Mouse (Mus musculus): ENCODE results near the gene Pigl. TPM values are rescaled to one million over a fixed set of nuclear protein-coding genes. Genes with fewer than 3 reads are reported as not detected.
"Not testable (repeated sequence)": the region's sequence is repeated elsewhere in the genome, so short reads cannot be mapped to it uniquely, and the experiment has no call there.

Pigl gene
- polyA plus RNA-seq, 1 experiment from 2014 or later = 10.8 TPM

DNA sequence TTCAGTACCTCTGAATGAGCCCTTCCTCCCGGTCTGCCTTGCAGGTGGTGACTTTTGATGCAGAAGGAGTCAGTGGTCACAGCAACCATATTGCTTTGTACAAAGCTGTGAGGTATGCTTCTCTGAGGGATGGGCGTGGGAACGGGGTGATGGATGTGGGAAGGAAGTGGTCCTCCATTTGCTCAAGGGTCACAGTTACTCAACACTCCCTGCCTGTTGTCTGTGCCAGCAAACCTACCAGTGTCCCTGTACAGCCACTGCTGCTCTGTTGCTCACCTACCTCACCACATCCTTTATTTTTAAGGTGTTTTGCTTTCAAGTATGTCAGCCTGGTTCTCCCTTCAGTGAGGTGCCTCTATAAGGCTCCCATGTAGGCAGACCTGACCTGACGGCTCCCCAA lies 49.4 kb downstream of the Pigl start:
- H3K4me1 ChIP-seq = no peaks in the 10 kb centered on the region
- 75% methylated on average over 4 of the region's 4 CpGs for WGBS
- no peak overlapping the region for H3K4me3 ChIP-seq
- no peaks in the 10 kb centered on the region for H3K9me3 ChIP-seq
- H3K4me2 ChIP-seq (replicated peaks) = no peak overlapping the region
- no peak overlapping the region for H3K9ac ChIP-seq
- H3K27me3 ChIP-seq (replicated peaks) = no peaks in the 10 kb centered on the region
- H3K36me3 ChIP-seq = peaks cover 3% of the 10 kb centered on the region; the same call in 1 of the 2 replicates
- H3K27ac ChIP-seq = no peak overlapping the region
- no peak for ATAC-seq (ENCODE audit: low FRiP score, low read depth)

DNA sequence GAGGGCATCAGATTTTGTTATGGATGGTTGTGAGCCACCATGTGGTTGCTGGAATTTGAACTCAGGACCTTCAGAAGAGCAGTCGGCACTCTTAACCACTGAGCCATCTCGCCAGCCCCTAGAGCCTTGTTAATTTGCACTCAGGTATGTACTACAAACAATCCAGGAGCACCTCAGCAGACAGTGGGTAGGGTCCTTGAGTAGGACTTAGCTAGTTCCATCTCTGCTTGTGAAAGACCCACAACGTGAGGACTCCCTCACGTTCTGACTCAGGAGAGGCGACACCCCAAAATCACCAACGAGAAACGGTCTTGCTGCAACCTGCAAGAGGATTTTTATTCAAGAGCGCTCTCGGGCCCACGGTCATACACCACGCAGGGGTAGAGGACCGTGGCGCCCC lies 50.1 kb downstream of the Pigl start:
- H3K27ac ChIP-seq; H3K27me3 ChIP-seq (replicated peaks); H3K4me3 ChIP-seq; H3K36me3 ChIP-seq; H3K4me2 ChIP-seq (replicated peaks); H3K9ac ChIP-seq; H3K9me3 ChIP-seq; ATAC-seq (ENCODE audit: low FRiP score, low read depth); H3K4me1 ChIP-seq: not testable (repeated sequence)
- 95% methylated on average over 13 of the region's 13 CpGs for WGBS

- not testable (repeated sequence) for H3K27me3 ChIP-seq (replicated peaks); H3K9me3 ChIP-seq; H3K4me1 ChIP-seq; H3K4me2 ChIP-seq (replicated peaks); H3K4me3 ChIP-seq; H3K27ac ChIP-seq; H3K36me3 ChIP-seq; H3K9ac ChIP-seq; ATAC-seq (ENCODE audit: low FRiP score, low read depth)
- WGBS = 95% methylated on average over 5 of the region's 5 CpGs
Observed at GRCm38 (mm10) chr11:62508816-62509215, 50.6 kb downstream of the Pigl start.

DNA sequence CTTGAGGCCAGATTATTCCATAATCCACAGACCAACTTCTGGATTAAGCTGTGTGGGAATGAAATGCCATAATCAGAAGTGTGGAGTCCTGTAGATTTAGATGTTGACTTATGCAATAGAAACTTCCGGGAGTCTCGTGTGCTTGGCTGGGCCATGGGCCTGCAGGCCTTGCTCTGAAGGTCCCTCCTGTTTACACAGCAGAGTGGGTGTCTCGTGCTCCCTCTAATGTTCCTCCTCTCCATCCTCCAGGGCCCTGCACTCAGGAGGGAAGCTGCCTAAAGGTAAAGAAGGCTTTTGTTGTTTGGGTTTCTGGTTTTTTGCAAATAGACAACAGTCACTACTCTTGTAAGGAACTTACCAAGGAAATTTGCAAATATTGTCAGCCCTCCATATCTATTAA lies 51.3 kb downstream of the Pigl start:
- no peaks in the 10 kb centered on the region for H3K9me3 ChIP-seq
- H3K27me3 ChIP-seq (replicated peaks) = no peaks in the 10 kb centered on the region
- H3K4me2 ChIP-seq (replicated peaks) = no peak overlapping the region
- ATAC-seq (ENCODE audit: low FRiP score, low read depth) = no peak
- peaks cover 7% of the 10 kb centered on the region; the same call in 1 of the 2 replicates for H3K36me3 ChIP-seq
- H3K27ac ChIP-seq = no peak overlapping the region
- no peaks in the 10 kb centered on the region for H3K4me1 ChIP-seq
- WGBS = 80% methylated on average over 3 of the region's 3 CpGs
- no peak overlapping the region for H3K9ac ChIP-seq
- H3K4me3 ChIP-seq = no peak overlapping the region

GRCm38 (mm10) chr11:62510956-62511355 lies 52.7 kb downstream of the Pigl start:
- no peak overlapping the region for H3K27ac ChIP-seq
- 87% methylated on average over 5 of the region's 5 CpGs for WGBS
- no peak overlapping the region for H3K4me2 ChIP-seq (replicated peaks)
- no peaks in the 10 kb centered on the region for H3K9me3 ChIP-seq
- no peak for ATAC-seq (ENCODE audit: low FRiP score, low read depth)
- H3K36me3 ChIP-seq = peaks cover 5% of the 10 kb centered on the region; the same call in 1 of the 2 replicates
- no peaks in the 10 kb centered on the region for H3K27me3 ChIP-seq (replicated peaks)
- no peak overlapping the region for H3K9ac ChIP-seq
- no peak overlapping the region for H3K4me3 ChIP-seq
- H3K4me1 ChIP-seq = no peaks in the 10 kb centered on the region

DNA sequence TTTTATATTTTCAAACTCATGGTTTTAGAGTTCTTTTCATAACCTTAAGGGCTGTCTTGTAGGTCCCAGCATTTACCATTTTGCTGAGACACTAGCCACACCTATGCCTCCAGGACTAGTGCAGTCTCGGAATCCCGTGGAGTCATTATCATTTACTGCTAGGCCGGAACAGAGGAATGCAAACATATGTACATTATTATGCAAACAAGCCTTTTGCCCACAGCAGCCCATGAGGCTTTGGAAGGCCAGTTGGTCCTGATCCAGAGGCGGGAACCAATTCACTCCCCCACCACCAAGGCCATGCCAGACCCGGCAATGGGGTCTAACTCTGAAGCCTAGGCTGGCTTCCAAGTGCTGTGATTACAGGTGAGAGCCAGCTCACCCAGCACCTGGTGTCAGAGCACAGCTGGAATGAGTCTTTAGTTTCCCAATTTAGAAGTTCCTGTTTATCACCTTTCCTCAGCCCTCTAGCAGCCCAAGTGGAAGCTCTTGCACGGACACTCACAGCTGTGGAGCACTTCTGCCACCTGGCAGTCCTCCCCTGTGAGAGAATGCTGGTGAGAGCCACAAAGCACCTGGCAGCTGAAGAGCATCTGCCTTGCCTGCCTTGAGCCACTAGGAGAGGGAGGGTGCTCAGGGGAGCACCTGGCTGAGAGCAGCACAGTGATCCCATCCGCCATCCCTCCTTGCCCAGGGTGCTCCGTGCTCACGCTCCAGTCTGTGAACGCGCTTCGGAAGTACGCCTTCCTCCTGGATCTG lies 53.4 kb downstream of the Pigl start:
- no peaks in the 10 kb centered on the region for H3K27me3 ChIP-seq (replicated peaks)
- no peaks in the 10 kb centered on the region for H3K9me3 ChIP-seq
- H3K27ac ChIP-seq = no peak overlapping the region
- WGBS = 80% methylated on average over 13 of the region's 13 CpGs
- H3K36me3 ChIP-seq = peaks cover 5% of the 10 kb centered on the region; the same call in 1 of the 2 replicates
- no peak overlapping the region for H3K4me2 ChIP-seq (replicated peaks)
- no peaks in the 10 kb centered on the region for H3K4me1 ChIP-seq
- H3K9ac ChIP-seq = no peak overlapping the region
- no peak overlapping the region for H3K4me3 ChIP-seq
- no peak for ATAC-seq (ENCODE audit: low FRiP score, low read depth)

DNA sequence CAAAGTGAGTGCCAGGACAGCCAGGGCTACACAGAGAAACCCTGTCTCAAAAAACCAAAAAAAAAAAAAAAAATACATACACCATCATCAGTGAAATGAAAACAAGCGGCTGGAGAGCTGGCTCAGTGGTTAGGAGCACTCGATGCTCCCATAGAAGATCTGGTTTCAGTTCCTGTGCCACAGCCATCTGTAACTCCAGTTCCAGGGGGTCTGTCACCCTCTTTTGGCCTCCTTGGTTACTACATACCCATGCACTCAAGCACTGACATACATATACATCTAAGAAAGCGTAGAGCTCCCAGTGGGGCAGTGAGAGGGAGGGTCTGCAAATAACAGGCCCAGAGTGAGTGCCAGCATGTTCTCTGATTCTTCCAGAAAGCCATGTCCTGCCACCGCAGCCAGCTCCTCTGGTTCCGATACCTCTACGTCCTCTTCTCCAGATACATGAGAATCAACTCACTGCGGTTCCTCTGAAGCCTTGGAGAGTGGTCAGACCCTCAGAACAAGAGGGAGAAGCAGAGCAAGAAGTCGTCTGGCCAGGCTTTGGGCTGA lies 54.3 kb downstream of the Pigl start:
- H3K27ac ChIP-seq = no peak overlapping the region
- H3K9me3 ChIP-seq = no peaks in the 10 kb centered on the region
- H3K4me2 ChIP-seq (replicated peaks) = no peak overlapping the region
- ATAC-seq (ENCODE audit: low FRiP score, low read depth) = no peak
- WGBS = 90% methylated on average over 8 of the region's 8 CpGs
- no peaks in the 10 kb centered on the region for H3K4me1 ChIP-seq
- H3K9ac ChIP-seq = no peak overlapping the region
- no peak overlapping the region for H3K4me3 ChIP-seq
- H3K36me3 ChIP-seq = peaks cover 5% of the 10 kb centered on the region; the same call in 1 of the 2 replicates
- no peaks in the 10 kb centered on the region for H3K27me3 ChIP-seq (replicated peaks)

DNA sequence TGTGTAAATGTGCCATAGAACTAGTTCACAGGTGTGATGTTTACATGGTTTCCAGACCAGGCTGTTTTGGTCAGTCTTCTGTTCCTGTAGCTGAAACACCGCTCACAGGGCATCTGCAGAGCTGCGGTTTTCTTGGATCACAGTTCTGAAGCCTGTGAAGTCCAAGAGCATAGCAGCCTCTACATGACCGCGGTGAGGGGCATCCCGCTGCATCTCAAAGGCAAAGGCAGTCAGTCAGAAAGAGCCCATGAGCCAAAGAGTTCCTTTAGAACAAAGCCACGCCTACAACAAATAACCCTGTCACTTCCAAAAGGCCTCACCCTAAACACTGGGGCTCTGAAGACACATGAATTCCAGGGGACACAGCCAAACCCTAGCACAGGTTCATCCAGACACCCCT lies 55.1 kb downstream of the Pigl start:
- Histone ChIP-seq H3K4me2 (replicated peaks) (no peak overlapping the region), H3K36me3 (peaks cover 5% of the 10 kb centered on the region; the same call in 1 of the 2 replicates), H3K4me1 (no peaks in the 10 kb centered on the region), H3K4me3 (no peak overlapping the region), H3K27ac (no peak overlapping the region), H3K9ac (no peak overlapping the region), H3K27me3 (replicated peaks) (no peaks in the 10 kb centered on the region), H3K9me3 (no peaks in the 10 kb centered on the region)
- 72% methylated on average over 6 of the region's 6 CpGs for WGBS
- ATAC-seq (ENCODE audit: low FRiP score, low read depth) = no peak

- no peaks in the 10 kb centered on the region for H3K9me3 ChIP-seq
- H3K27ac ChIP-seq = no peak overlapping the region
- no peak for ATAC-seq (ENCODE audit: low FRiP score, low read depth)
- H3K36me3 ChIP-seq = no peaks in the 10 kb centered on the region
- no peak overlapping the region for H3K4me3 ChIP-seq
- no peaks in the 10 kb centered on the region for H3K4me1 ChIP-seq
- WGBS = 35% methylated on average over 2 of the region's 2 CpGs
- H3K9ac ChIP-seq = no peak overlapping the region
- H3K27me3 ChIP-seq (replicated peaks) = no peaks in the 10 kb centered on the region
- no peak overlapping the region for H3K4me2 ChIP-seq (replicated peaks)
Observed at GRCm38 (mm10) chr11:62518991-62519390, 60.7 kb downstream of the Pigl start.

- H3K9me3 ChIP-seq = no peaks in the 10 kb centered on the region
- WGBS = 65% methylated on average over 2 of the region's 2 CpGs
- H3K4me3 ChIP-seq = no peak overlapping the region
- no peak overlapping the region for H3K27ac ChIP-seq
- H3K27me3 ChIP-seq (replicated peaks) = no peaks in the 10 kb centered on the region
- no peaks in the 10 kb centered on the region for H3K4me1 ChIP-seq
- H3K4me2 ChIP-seq (replicated peaks) = no peak overlapping the region
- no peak overlapping the region for H3K9ac ChIP-seq
- ATAC-seq (ENCODE audit: low FRiP score, low read depth) = no peak
- peaks cover 18% of the 10 kb centered on the region; the same call in 1 of the 2 replicates for H3K36me3 ChIP-seq
Observed at GRCm38 (mm10) chr11:62522283-62522682, 64.0 kb downstream of the Pigl start.

DNA sequence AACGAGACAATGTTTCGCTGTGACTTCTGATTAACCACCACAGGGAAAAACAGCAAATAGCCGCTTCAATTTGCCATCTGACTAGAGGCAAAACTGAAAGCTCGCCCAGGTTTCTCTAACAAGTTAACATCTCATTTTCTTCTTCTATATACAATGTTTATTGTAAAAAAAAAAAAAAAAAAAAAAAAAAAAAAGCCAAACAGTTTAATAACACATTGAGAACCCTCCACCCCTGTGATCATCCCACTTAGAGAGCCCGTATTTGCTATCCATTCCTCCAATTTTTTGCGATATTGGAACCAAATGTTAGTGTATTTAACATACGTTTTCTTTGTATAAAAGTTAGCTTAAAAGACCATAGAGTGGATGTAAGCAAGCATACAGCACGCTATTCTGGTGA lies 78.8 kb downstream of the Pigl start:
- Histone ChIP-seq H3K4me3 (no peak overlapping the region), H3K36me3 (peaks cover 4% of the 10 kb centered on the region; the same call in 1 of the 2 replicates), H3K4me2 (replicated peaks) (peak overlapping the region; percentile 91), H3K9ac (no peak overlapping the region), H3K27ac (no peak overlapping the region), H3K27me3 (replicated peaks) (no peaks in the 10 kb centered on the region), H3K4me1 (peaks cover 11% of the 10 kb centered on the region; the same call in 1 of the 2 replicates), H3K9me3 (no peaks in the 10 kb centered on the region)
- WGBS = 85% methylated on average over 8 of the region's 8 CpGs
- no peak for ATAC-seq (ENCODE audit: low FRiP score, low read depth)

DNA sequence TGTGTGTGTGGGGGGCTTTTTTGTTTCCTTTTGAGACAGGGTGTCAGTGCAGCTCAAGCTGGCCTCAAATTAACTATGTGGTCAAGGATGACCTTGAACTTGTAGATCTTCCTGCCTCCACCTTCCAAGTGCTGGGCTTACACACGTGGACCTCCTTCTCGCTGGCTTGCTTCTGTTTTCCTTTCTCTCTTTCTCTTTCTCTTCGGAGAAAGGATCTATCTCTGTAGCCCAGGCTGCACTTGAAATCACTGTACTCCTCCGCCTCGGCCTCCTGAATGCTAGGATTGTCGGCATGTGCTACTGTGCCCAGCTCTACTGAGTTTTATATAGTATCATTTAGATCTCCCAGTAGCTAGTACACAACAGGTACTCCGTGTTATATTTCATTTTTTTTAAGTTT lies 79.3 kb downstream of the Pigl start:
- H3K27me3 ChIP-seq (replicated peaks) = no peaks in the 10 kb centered on the region
- no peak overlapping the region for H3K27ac ChIP-seq
- H3K9me3 ChIP-seq = no peaks in the 10 kb centered on the region
- peaks cover 4% of the 10 kb centered on the region; the same call in 1 of the 2 replicates for H3K36me3 ChIP-seq
- no peak for ATAC-seq (ENCODE audit: low FRiP score, low read depth)
- WGBS = 22% methylated on average over 7 of the region's 7 CpGs
- peak overlapping the region; percentile 91 for H3K4me2 ChIP-seq (replicated peaks)
- H3K4me3 ChIP-seq = peak overlapping the region; percentile 11
- H3K9ac ChIP-seq = 0 out of 2 replicates have a peak overlapping the region, but pooled peaks have one; percentile 6
- H3K4me1 ChIP-seq = peaks cover 11% of the 10 kb centered on the region; the same call in 1 of the 2 replicates
